Mouse (Mus musculus): ENCODE results near the gene Pdzd2. TPM values are rescaled to one million over a fixed set of nuclear protein-coding genes. Genes with fewer than 3 reads are reported as not detected.

The Pdzd2 gene
- polyA plus RNA-seq, 1 experiment from 2014 or later = 33.2 TPM

GRCm38 (mm10) chr15:12762258-12762913 lies 22.7 kb upstream of the Pdzd2 start:
- no peaks in the 10 kb centered on the region for H3K4me1 ChIP-seq (replicated peaks; ENCODE audit: control insufficient read depth, insufficient read depth, low read length)
- no peaks in the 10 kb centered on the region for H3K36me3 ChIP-seq (ENCODE audit: control insufficient read depth, insufficient read depth, low read length)
- H3K4me3 ChIP-seq (ENCODE audit: low read length) = no peak overlapping the region
- no peak overlapping the region for H3K4me2 ChIP-seq (ENCODE audit: low read depth, low read length)
- H3K27me3 ChIP-seq (ENCODE audit: control insufficient read depth, insufficient read depth, low read depth, low read length) = no peaks in the 10 kb centered on the region
- H3K9me3 ChIP-seq (ENCODE audit: control insufficient read depth, low read length) = no peaks in the 10 kb centered on the region
- WGBS = 75% methylated on average over 11 of the region's 11 CpGs
- no peak overlapping the region for H3K9ac ChIP-seq (ENCODE audit: low read length)
- no peak overlapping the region for H3K27ac ChIP-seq (ENCODE audit: low read length)
- no peak for ATAC-seq (ENCODE audit: low read depth)

- Histone ChIP-seq H3K4me2 (ENCODE audit: low read depth, low read length) (no peak overlapping the region), H3K4me3 (ENCODE audit: low read length) (no peak overlapping the region), H3K27me3 (ENCODE audit: control insufficient read depth, insufficient read depth, low read depth, low read length) (no peaks in the 10 kb centered on the region), H3K4me1 (replicated peaks; ENCODE audit: control insufficient read depth, insufficient read depth, low read length) (no peaks in the 10 kb centered on the region), H3K9me3 (ENCODE audit: control insufficient read depth, low read length) (no peaks in the 10 kb centered on the region), H3K36me3 (ENCODE audit: control insufficient read depth, insufficient read depth, low read length) (no peaks in the 10 kb centered on the region), H3K27ac (ENCODE audit: low read length) (no peak overlapping the region), H3K9ac (ENCODE audit: low read length) (no peak overlapping the region)
- 76% methylated on average over 6 of the region's 6 CpGs for WGBS
- ATAC-seq (ENCODE audit: low read depth) = no peak
These were observed 21.0 kb upstream of the Pdzd2 start for GRCm38 (mm10) chr15:12760747-12761146.

DNA sequence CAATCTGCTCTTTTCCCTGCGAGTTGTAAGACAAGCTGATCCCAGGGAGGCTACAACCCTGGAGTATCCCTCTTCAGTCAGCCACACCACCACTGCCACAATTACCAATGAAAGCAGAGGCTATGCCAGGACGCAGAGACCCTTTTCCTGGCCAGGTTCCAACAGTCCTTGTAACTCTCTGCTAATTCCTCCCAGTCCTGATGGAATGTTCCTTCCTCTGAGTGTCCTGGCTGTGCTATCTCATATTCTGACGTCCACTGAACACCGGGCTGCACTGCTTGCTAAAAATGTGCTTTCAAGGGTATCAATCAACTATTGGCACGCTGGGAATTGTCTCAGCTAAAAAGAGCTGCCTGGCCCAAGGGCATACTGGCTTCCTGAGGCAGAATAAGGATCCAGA lies 18.7 kb upstream of the Pdzd2 start:
- no peaks in the 10 kb centered on the region for H3K4me1 ChIP-seq (replicated peaks; ENCODE audit: control insufficient read depth, insufficient read depth, low read length)
- H3K9me3 ChIP-seq (ENCODE audit: control insufficient read depth, low read length) = no peaks in the 10 kb centered on the region
- H3K4me2 ChIP-seq (ENCODE audit: low read depth, low read length) = no peak overlapping the region
- no peak overlapping the region for H3K4me3 ChIP-seq (ENCODE audit: low read length)
- H3K27me3 ChIP-seq (ENCODE audit: control insufficient read depth, insufficient read depth, low read depth, low read length) = no peaks in the 10 kb centered on the region
- H3K27ac ChIP-seq (ENCODE audit: low read length) = no peak overlapping the region
- no peaks in the 10 kb centered on the region for H3K36me3 ChIP-seq (ENCODE audit: control insufficient read depth, insufficient read depth, low read length)
- WGBS = 23% methylated on average over 5 of the region's 5 CpGs
- ATAC-seq (ENCODE audit: low read depth) = no peak
- no peak overlapping the region for H3K9ac ChIP-seq (ENCODE audit: low read length)

- no peaks in the 10 kb centered on the region for H3K36me3 ChIP-seq (ENCODE audit: control insufficient read depth, insufficient read depth, low read length)
- no peak for ATAC-seq (ENCODE audit: low read depth)
- H3K4me2 ChIP-seq (ENCODE audit: low read depth, low read length) = no peak overlapping the region
- no peak overlapping the region for H3K4me3 ChIP-seq (ENCODE audit: low read length)
- H3K9ac ChIP-seq (ENCODE audit: low read length) = no peak overlapping the region
- WGBS = 88% methylated on average over 1 of the region's 1 CpGs
- no peaks in the 10 kb centered on the region for H3K27me3 ChIP-seq (ENCODE audit: control insufficient read depth, insufficient read depth, low read depth, low read length)
- no peaks in the 10 kb centered on the region for H3K9me3 ChIP-seq (ENCODE audit: control insufficient read depth, low read length)
- H3K27ac ChIP-seq (ENCODE audit: low read length) = no peak overlapping the region
- H3K4me1 ChIP-seq (replicated peaks; ENCODE audit: control insufficient read depth, insufficient read depth, low read length) = no peaks in the 10 kb centered on the region
These were observed 18.0 kb upstream of the Pdzd2 start for GRCm38 (mm10) chr15:12757757-12758156.

- Histone ChIP-seq H3K27ac (ENCODE audit: low read length) (no peak overlapping the region), H3K4me2 (ENCODE audit: low read depth, low read length) (no peak overlapping the region), H3K27me3 (ENCODE audit: control insufficient read depth, insufficient read depth, low read depth, low read length) (no peaks in the 10 kb centered on the region), H3K9me3 (ENCODE audit: control insufficient read depth, low read length) (no peaks in the 10 kb centered on the region), H3K9ac (ENCODE audit: low read length) (no peak overlapping the region), H3K4me3 (ENCODE audit: low read length) (no peak overlapping the region), H3K4me1 (replicated peaks; ENCODE audit: control insufficient read depth, insufficient read depth, low read length) (no peaks in the 10 kb centered on the region; the same call in 1 of the 2 replicates), H3K36me3 (ENCODE audit: control insufficient read depth, insufficient read depth, low read length) (no peaks in the 10 kb centered on the region)
- no peak for ATAC-seq (ENCODE audit: low read depth)
- 32% methylated on average over 4 of the region's 4 CpGs for WGBS
These were observed 13.5 kb upstream of the Pdzd2 start for GRCm38 (mm10) chr15:12753201-12753600.

GRCm38 (mm10) chr15:12750963-12751362 lies 11.2 kb upstream of the Pdzd2 start:
- Histone ChIP-seq H3K4me3 (ENCODE audit: low read length) (no peak overlapping the region), H3K36me3 (ENCODE audit: control insufficient read depth, insufficient read depth, low read length) (no peaks in the 10 kb centered on the region), H3K27ac (ENCODE audit: low read length) (no peak overlapping the region), H3K9ac (ENCODE audit: low read length) (no peak overlapping the region), H3K27me3 (ENCODE audit: control insufficient read depth, insufficient read depth, low read depth, low read length) (no peaks in the 10 kb centered on the region), H3K4me2 (ENCODE audit: low read depth, low read length) (no peak overlapping the region), H3K4me1 (replicated peaks; ENCODE audit: control insufficient read depth, insufficient read depth, low read length) (no peaks in the 10 kb centered on the region; the same call in 1 of the 2 replicates), H3K9me3 (ENCODE audit: control insufficient read depth, low read length) (no peaks in the 10 kb centered on the region)
- WGBS = 83% methylated on average over 8 of the region's 8 CpGs
- ATAC-seq (ENCODE audit: low read depth) = no peak

- no peaks in the 10 kb centered on the region; the same call in 1 of the 2 replicates for H3K4me1 ChIP-seq (replicated peaks; ENCODE audit: control insufficient read depth, insufficient read depth, low read length)
- 31% methylated on average over 11 of the region's 11 CpGs for WGBS
- peak; percentile 87 for ATAC-seq (ENCODE audit: low read depth)
These were observed 10.0 kb upstream of the Pdzd2 start for GRCm38 (mm10) chr15:12749549-12750301.

GRCm38 (mm10) chr15:12742117-12742906 lies 2.6 kb upstream of the Pdzd2 start:
- Histone ChIP-seq H3K27me3 (ENCODE audit: control insufficient read depth, insufficient read depth, low read depth, low read length) (peaks cover 19% of the 10 kb centered on the region), H3K4me2 (ENCODE audit: low read depth, low read length) (no peak overlapping the region), H3K36me3 (ENCODE audit: control insufficient read depth, insufficient read depth, low read length) (no peaks in the 10 kb centered on the region), H3K9me3 (ENCODE audit: control insufficient read depth, low read length) (no peaks in the 10 kb centered on the region), H3K27ac (ENCODE audit: low read length) (no peak overlapping the region), H3K9ac (ENCODE audit: low read length) (no peak overlapping the region), H3K4me3 (ENCODE audit: low read length) (no peak overlapping the region), H3K4me1 (replicated peaks; ENCODE audit: control insufficient read depth, insufficient read depth, low read length) (peaks cover 12% of the 10 kb centered on the region)
- 69% methylated on average over 6 of the region's 6 CpGs for WGBS
- ATAC-seq (ENCODE audit: low read depth) = no peak

More at GRCm38 (mm10) chr15:12749549-12750301, 10.0 kb upstream of the Pdzd2 start:
- no peak overlapping the region for H3K4me3 ChIP-seq (ENCODE audit: low read length)
- no peak overlapping the region for H3K9ac ChIP-seq (ENCODE audit: low read length)
- no peak overlapping the region for H3K4me2 ChIP-seq (ENCODE audit: low read depth, low read length)
- H3K36me3 ChIP-seq (ENCODE audit: control insufficient read depth, insufficient read depth, low read length) = no peaks in the 10 kb centered on the region
- no peaks in the 10 kb centered on the region for H3K27me3 ChIP-seq (ENCODE audit: control insufficient read depth, insufficient read depth, low read depth, low read length)
- H3K9me3 ChIP-seq (ENCODE audit: control insufficient read depth, low read length) = no peaks in the 10 kb centered on the region
- H3K27ac ChIP-seq (ENCODE audit: low read length) = no peak overlapping the region

All from lung, embryonic 16.5 days (tissue).